Mouse (Mus musculus): ENCODE results near the gene Naxd. TPM values are rescaled to one million over a fixed set of nuclear protein-coding genes. Genes with fewer than 3 reads are reported as not detected.
"Not testable (repeated sequence)": the region's sequence is repeated elsewhere in the genome, so short reads cannot be mapped to it uniquely, and the experiment has no call there.

Gene Naxd
- total and polyA plus RNA-seq, 3 experiments, result 31.2 to 56.9 (median 32.7) TPM

DNA sequence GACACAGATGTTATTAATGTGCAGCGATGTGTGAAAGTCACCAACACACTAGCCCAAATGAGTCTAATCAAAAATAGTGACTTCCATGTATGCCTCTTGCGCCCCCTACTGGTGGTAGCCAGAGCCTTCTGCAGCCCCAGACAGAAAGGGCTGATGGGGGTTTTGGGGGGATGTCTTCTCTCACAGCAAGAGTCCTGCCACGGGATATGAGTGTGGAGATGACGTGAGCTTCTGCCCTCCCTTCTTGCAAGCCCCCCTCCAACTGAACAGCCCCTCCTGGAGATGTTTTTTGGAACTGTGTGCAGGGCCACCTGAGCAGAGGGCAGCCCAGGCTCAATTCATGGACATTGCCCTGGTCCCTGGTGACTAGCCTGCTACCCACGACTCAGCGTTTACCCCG is 11.2 kb upstream of the Naxd start:
- 0 out of 2 replicates have a peak, but pooled peaks cover 2% of the 10 kb centered on the region for H3K4me1 ChIP-seq (ENCODE audit: control insufficient read depth, insufficient read depth, low read length)
- H3K27ac ChIP-seq, result no peak overlapping the region
- H3K79me2 ChIP-seq (replicated peaks; ENCODE audit: control insufficient read depth, insufficient read depth, low read length), result no peaks in the 10 kb centered on the region
- no peak overlapping the region for H3K9ac ChIP-seq (ENCODE audit: low read depth, low read length)
- whole genome bisulfite sequencing, result 17% methylated on average over 7 of the region's 7 CpGs
- peaks cover 3% of the 10 kb centered on the region; the same call in 1 of the 2 replicates for H3K27me3 ChIP-seq (ENCODE audit: control insufficient read depth, insufficient read depth, low read length)
- intact Hi-C loops (cut with DNase I), result loop anchor here (1.0 to 10.0 kb wide), 4 partner anchors 17 to 911 kb away; no protein-coding TSS in a partner anchor
- TF ChIP-seq EP300 (IDR thresholded peaks at IDR 0.05; ENCODE audit: insufficient read depth, low read depth, low read length), result peak; percentile 54; the same call in 1 of the 2 replicates
- peak; percentile 99; the same call in 1 of the 2 replicates for TF ChIP-seq CTCF (IDR thresholded peaks at IDR 0.05)
- no peak for TF ChIP-seq POLR2A (IDR thresholded peaks at IDR 0.05; ENCODE audit: insufficient read depth, low read depth, low read length)
- H3K4me3 ChIP-seq, result no peak overlapping the region
- DNase-seq, result peak; percentile 62 to 80
- no peaks in the 10 kb centered on the region for H3K36me3 ChIP-seq (ENCODE audit: control insufficient read depth, insufficient read depth, low read length)

DNA sequence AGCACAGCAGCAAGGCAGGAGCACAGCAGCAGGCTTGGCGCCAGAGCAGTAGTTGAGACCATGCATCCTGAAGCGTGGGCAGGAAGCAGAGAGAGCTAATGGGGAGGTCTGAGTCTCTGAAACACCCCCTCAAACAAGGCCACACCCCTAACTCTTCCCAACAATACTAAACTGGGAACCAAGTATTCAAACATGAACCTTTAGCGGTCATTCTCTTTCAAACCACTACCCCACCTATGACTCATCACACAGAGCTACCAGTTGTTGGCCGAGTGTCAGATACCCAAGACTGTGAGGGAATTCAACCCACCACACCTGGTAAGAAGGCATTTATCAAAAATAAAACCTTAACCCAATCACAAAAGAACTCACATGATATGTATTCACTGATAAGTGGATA is 10.1 kb upstream of the Naxd start:
- WGBS, result 36% methylated on average over 4 of the region's 4 CpGs

DNA sequence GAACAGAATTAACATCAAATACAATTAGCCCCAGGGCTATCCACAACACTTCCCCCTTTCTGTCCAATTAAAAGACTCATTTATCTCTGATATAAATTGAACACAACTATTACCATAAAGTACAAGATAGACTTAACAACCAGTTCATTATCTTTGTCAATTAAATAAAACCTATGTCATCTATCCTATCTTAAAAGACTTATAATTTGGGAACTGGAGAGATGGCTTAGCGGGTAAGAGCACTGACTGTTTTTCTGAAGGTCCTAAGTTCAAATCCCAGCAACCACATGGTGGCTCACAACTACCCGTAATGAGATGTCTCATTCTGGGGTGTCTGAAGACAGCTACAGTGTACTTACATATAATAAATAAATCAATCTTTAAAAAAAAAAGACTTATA is 5.0 kb upstream of the Naxd start:
- intact Hi-C loops (cut with DNase I); H3K4me1 ChIP-seq (ENCODE audit: control insufficient read depth, insufficient read depth, low read length); H3K4me3 ChIP-seq; H3K36me3 ChIP-seq (ENCODE audit: control insufficient read depth, insufficient read depth, low read length); H3K79me2 ChIP-seq (replicated peaks; ENCODE audit: control insufficient read depth, insufficient read depth, low read length); H3K27me3 ChIP-seq (ENCODE audit: control insufficient read depth, insufficient read depth, low read length); H3K27ac ChIP-seq; DNase-seq; H3K9ac ChIP-seq (ENCODE audit: low read depth, low read length): not testable (repeated sequence)
- WGBS, result 74% methylated on average over 2 of the region's 2 CpGs

More for the DNA sequence above, 10.1 kb upstream of the Naxd start:
- intact Hi-C loops (cut with DNase I), result loop anchor here (2.0 to 10.0 kb wide), 3 partner anchors 18 to 912 kb away; no protein-coding TSS in a partner anchor
- DNase-seq, result no peak
- no peak overlapping the region for H3K4me3 ChIP-seq
- no peak overlapping the region for H3K9ac ChIP-seq (ENCODE audit: low read depth, low read length)
- H3K36me3 ChIP-seq (ENCODE audit: control insufficient read depth, insufficient read depth, low read length), result no peaks in the 10 kb centered on the region
- no peak for TF ChIP-seq EP300 (IDR thresholded peaks at IDR 0.05; ENCODE audit: insufficient read depth, low read depth, low read length)
- no peak for TF ChIP-seq POLR2A (IDR thresholded peaks at IDR 0.05; ENCODE audit: insufficient read depth, low read depth, low read length)
- TF ChIP-seq CTCF (IDR thresholded peaks at IDR 0.05), result no peak
- H3K27me3 ChIP-seq (ENCODE audit: control insufficient read depth, insufficient read depth, low read length), result peaks cover 3% of the 10 kb centered on the region; the same call in 1 of the 2 replicates
- H3K4me1 ChIP-seq (ENCODE audit: control insufficient read depth, insufficient read depth, low read length), result 0 out of 2 replicates have a peak, but pooled peaks cover under 1% of the 10 kb centered on the region
- no peak overlapping the region for H3K27ac ChIP-seq
- no peaks in the 10 kb centered on the region for H3K79me2 ChIP-seq (replicated peaks; ENCODE audit: control insufficient read depth, insufficient read depth, low read length)

DNA sequence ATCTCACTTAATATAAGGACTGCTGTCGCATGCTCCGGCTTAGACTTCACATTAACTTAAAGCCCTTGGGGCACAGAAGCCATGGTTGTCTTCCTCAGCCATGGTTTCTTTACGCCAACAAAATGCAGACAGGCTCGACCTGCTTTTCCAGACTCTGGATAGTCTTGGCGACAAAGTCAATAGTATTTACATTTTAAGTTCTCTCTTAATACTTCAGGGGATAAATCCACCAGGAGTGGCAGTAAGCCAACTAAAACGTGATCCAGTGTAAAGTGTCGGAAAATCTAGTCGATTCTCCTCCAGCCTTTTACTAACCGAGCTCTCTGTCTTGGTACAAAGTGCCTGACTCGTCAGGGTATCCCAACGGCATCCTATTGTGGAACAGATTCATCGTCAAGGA is 975 bp downstream of the Naxd start:
- H3K4me1 ChIP-seq (ENCODE audit: control insufficient read depth, insufficient read depth, low read length), result peaks cover 7% of the 10 kb centered on the region
- no peaks in the 10 kb centered on the region for H3K36me3 ChIP-seq (ENCODE audit: control insufficient read depth, insufficient read depth, low read length)
- DNase-seq, result no peak
- TF ChIP-seq EP300 (IDR thresholded peaks at IDR 0.05; ENCODE audit: insufficient read depth, low read depth, low read length) (no peak), POLR2A (IDR thresholded peaks at IDR 0.05; ENCODE audit: insufficient read depth, low read depth, low read length) (no peak), CTCF (IDR thresholded peaks at IDR 0.05) (no peak)
- no peaks in the 10 kb centered on the region for H3K27me3 ChIP-seq (ENCODE audit: control insufficient read depth, insufficient read depth, low read length)
- WGBS, result 74% methylated on average over 12 of the region's 12 CpGs
- H3K4me3 ChIP-seq, result peak overlapping the region; percentile 97
- H3K27ac ChIP-seq, result no peak overlapping the region
- intact Hi-C loops (cut with DNase I), result loop anchor here (5.0 kb wide), 1 partner anchor 54 kb away; the partner anchor contains the start of gene Cars2
- H3K79me2 ChIP-seq (replicated peaks; ENCODE audit: control insufficient read depth, insufficient read depth, low read length), result peaks cover 5% of the 10 kb centered on the region
- H3K9ac ChIP-seq (ENCODE audit: low read depth, low read length), result no peak overlapping the region

DNA sequence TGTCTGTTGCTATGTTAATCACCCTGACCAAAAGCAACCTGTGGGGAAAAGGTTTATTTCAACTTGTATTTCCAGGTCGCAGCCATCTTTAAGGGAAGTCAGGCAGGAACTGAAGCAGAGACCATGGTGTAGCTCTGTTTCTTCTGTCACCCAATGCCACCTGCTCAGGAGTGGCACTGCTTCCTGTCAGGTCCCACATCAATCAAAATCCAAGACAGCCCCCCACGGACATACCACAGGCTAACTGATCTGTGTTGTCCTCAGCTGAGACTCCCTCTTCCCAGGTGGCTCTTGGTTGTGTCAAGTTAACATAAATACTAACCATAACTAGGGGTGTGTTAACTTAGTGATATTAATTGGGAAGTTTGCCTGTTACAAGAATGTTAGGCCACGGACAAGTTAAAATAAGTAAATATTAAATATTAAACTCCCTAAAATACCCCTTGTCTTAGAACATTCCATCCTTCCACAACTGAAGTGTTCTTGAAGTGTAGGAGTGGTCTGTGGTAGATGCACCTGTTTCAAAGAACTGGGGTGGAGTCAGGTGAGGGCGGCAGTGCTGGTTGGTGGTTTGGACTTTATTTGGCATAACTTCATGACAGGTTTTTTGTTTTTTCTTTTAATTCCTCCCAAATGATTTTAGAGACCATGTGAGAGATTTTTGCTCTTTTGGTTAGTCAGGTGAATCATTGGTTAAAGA is 1.6 kb downstream of the Naxd start:
- Histone ChIP-seq H3K79me2 (replicated peaks; ENCODE audit: control insufficient read depth, insufficient read depth, low read length) (peaks cover 5% of the 10 kb centered on the region), H3K27me3 (ENCODE audit: control insufficient read depth, insufficient read depth, low read length) (no peaks in the 10 kb centered on the region), H3K27ac (no peak overlapping the region), H3K9ac (ENCODE audit: low read depth, low read length) (no peak overlapping the region), H3K36me3 (ENCODE audit: control insufficient read depth, insufficient read depth, low read length) (no peaks in the 10 kb centered on the region), H3K4me1 (ENCODE audit: control insufficient read depth, insufficient read depth, low read length) (peaks cover 7% of the 10 kb centered on the region), H3K4me3 (no peak overlapping the region)
- TF ChIP-seq CTCF (IDR thresholded peaks at IDR 0.05) (no peak), EP300 (IDR thresholded peaks at IDR 0.05; ENCODE audit: insufficient read depth, low read depth, low read length) (no peak)
- intact Hi-C loops (cut with DNase I), result loop anchor here (5.0 kb wide), 1 partner anchor 53 kb away; the partner anchor contains the start of gene Cars2
- 82% methylated on average over 4 of the region's 4 CpGs for WGBS
- DNase-seq, result no peak

DNA sequence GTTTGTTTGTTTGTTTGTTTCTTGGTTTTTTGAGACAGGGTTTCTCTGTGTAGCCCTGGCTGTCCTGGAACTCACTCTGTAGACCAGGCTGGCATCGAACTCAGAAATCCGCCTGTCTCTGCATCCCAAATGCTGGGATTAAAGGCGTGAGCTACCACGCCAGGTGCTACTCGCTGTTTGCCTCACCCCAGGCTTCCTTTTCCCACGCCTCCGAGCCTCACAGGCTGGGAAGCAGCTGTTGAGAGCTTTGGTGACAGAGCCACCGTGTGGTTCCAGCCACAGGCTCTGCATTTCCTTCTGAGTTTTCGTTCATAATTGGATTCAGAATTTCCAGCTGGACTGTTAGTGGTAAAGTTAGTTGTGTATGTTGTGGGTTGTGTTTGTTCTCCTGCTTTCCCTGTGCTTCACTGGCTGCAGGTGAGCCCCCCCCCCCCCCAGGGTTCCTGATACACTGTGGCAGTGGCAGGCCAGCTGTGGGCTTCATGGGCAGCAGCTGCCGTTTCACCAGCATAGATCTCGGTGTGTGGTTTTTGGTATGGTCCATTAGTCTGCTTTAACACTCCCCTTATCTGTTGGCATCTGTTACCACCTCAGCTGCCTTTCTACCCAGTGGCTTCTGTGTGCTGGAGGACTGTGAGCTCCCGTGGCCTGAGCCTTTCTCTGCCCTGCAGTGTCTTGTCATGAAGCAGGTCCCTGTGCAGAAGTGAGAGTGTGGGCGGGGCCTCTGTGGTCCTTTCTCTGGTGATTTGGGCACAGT is 6.3 kb downstream of the Naxd start:
- intact Hi-C loops (cut with DNase I), result no loop called here
- TF ChIP-seq POLR2A (IDR thresholded peaks at IDR 0.05; ENCODE audit: insufficient read depth, low read depth, low read length), result no peak
- TF ChIP-seq CTCF (IDR thresholded peaks at IDR 0.05), result no peak
- TF ChIP-seq EP300 (IDR thresholded peaks at IDR 0.05; ENCODE audit: insufficient read depth, low read depth, low read length), result no peak
- H3K36me3 ChIP-seq (ENCODE audit: control insufficient read depth, insufficient read depth, low read length), result no peaks in the 10 kb centered on the region

More for the DNA sequence above, 6.3 kb downstream of the Naxd start:
- peaks cover 1% of the 10 kb centered on the region; the same call in 1 of the 2 replicates for H3K4me1 ChIP-seq (ENCODE audit: control insufficient read depth, insufficient read depth, low read length)
- H3K27me3 ChIP-seq (ENCODE audit: control insufficient read depth, insufficient read depth, low read length), result no peaks in the 10 kb centered on the region
- H3K27ac ChIP-seq, result no peak overlapping the region
- H3K4me3 ChIP-seq, result no peak overlapping the region
- no peak overlapping the region for H3K9ac ChIP-seq (ENCODE audit: low read depth, low read length)
- peaks cover 2% of the 10 kb centered on the region for H3K79me2 ChIP-seq (replicated peaks; ENCODE audit: control insufficient read depth, insufficient read depth, low read length)
- DNase-seq, result no peak
- 83% methylated on average over 13 of the region's 13 CpGs for WGBS
